Mouse (Mus musculus) cortical plate, adult 2 months (tissue): ENCODE measurements at regions not wholly inside any gene's neighbourhood (a gene's known extent, or its start where the extent isn't known, plus 50 kb on each side); places are given as distances from the start of the nearest gene placed in this dataset.

Source experiments
- H3K27ac ChIP-seq: fragments of 200-500 bp; 2 replicates; pipeline ENCODE4 v1.5.1; 2012; ENCODE audit warnings: low read length, control low read depth, inconsistent platforms; ENCODE audit not compliant: insufficient read depth
- H3K4me1 ChIP-seq: fragments of 200-500 bp; 2 replicates; pipeline ENCODE4 v1.6.1; 2011; ENCODE audit warnings: low read length; ENCODE audit not compliant: control insufficient read depth, insufficient read depth
- H3K4me3 ChIP-seq: fragments of 200-500 bp; 2 replicates; pipeline ENCODE4 v1.5.1; 2011; ENCODE audit warnings: mild to moderate bottlenecking, low read length, control low read depth; ENCODE audit not compliant: insufficient read depth
- CTCF ChIP-seq: fragments of 200-500 bp; IDR thresholded peaks from 2 replicates; pipeline ENCODE4 v1.5.1; 2011; ENCODE audit warnings: mild to moderate bottlenecking, control low read depth, low read length; ENCODE audit not compliant: insufficient read depth; ENCODE audit errors: extremely low read depth
- POLR2A ChIP-seq: fragments of 200-500 bp; IDR thresholded peaks from 2 replicates; pipeline ENCODE4 v1.6.1; 2011; ENCODE audit warnings: mild to moderate bottlenecking, low read length, control low read depth; ENCODE audit not compliant: insufficient read depth; ENCODE audit errors: extremely low read depth

DNA sequence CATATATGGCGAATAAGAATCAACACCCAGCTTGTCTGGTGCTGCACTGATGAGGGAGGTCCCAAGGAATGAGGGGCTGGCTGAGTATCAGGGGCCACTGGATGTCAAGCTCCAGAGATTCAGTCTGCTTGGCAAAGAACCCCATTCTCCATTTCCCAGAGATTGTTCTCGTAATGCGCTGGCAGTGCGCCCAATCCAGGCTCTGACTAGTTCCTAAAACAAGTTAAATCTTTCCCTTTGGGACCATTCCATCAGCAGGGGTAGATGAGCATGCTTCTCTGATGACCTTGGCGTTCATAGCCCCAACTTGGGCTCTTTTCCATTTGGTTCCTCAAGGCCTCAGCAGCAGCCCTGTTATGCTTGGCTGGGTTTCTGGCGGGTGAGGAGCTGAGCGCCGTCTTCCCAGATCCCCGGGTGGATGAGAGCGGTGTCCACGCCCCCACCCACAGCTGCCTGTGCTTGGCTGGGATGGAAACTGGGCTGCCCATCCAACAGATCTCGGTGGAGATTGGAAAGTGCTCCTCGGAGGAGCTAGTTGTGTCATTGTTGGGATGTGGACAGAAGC, 239.0 kb downstream of the 4933412E24Rik start:
- Histone ChIP-seq H3K27ac (no peak overlapping the region), H3K4me1 (no peaks in the 10 kb centered on the region; the same call in 1 of the 2 replicates), H3K4me3 (no peak overlapping the region)
- no peak for TF ChIP-seq CTCF
- TF ChIP-seq POLR2A = no peak

DNA sequence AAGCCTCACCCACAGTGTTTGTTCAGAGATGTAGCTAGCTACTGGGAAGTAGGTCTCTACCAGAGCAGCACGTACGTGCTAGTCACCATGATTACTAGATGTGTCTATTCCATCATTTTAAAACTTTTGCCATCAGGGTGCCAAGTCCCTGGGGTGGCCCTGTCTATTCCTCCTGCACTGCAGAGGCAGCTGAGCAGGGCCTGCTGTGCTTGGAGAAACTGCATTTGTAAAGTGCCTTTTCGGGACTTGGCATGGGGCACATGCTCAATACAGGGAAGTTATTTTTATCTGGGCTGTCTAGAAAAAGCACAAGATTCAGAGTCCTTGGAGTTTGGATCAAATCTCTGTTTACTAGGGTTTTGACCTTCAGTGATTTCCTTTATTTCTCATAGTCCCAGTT, 240.6 kb downstream of the 4933412E24Rik start:
- TF ChIP-seq CTCF = no peak
- no peak for TF ChIP-seq POLR2A
- no peak overlapping the region for H3K4me3 ChIP-seq
- H3K4me1 ChIP-seq = no peaks in the 10 kb centered on the region; the same call in 1 of the 2 replicates
- no peak overlapping the region for H3K27ac ChIP-seq

DNA sequence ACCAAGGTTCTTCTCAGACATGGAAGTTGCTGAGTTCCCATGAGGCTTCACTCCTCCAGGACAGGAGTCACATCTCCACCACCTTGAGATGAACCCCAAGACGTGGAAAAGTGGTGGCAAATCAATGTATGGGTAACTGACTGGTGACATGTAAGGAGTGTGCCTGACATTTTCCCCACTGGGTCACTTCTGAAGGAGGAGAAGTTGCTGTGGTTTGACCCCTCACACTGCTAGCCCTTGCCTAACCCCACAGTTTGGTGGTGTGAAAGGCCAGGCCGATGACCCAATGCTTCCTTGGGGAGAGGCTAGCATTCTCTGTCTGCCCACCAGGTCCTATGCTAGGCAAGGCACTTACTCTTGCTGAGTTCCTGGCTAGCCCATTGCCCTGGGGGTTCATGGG, 242.4 kb downstream of the 4933412E24Rik start:
- no peak overlapping the region for H3K4me3 ChIP-seq
- H3K4me1 ChIP-seq = no peaks in the 10 kb centered on the region; the same call in 1 of the 2 replicates
- no peak overlapping the region for H3K27ac ChIP-seq
- TF ChIP-seq CTCF (no peak), POLR2A (no peak)

DNA sequence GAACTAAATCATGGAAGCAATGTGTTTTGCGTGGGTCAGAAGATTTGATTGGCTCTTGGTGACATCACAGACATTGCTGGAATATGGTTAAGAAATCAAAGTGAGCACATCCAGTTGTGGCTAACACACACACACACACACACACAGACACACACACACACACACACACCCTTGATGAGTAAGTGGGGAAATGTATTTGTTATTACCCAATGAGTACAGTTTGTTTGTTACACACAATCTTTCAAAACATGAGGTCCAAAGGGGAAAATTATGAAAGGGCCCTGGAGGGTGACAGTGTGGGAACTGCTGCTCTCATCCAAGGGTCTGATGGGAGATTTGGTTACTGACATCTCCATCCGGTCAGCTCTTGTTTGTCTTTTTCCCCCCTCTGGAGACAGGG, 243.8 kb downstream of the 4933412E24Rik start:
- Histone ChIP-seq H3K4me3 (no peak overlapping the region), H3K4me1 (no peaks in the 10 kb centered on the region; the same call in 1 of the 2 replicates), H3K27ac (no peak overlapping the region)
- TF ChIP-seq POLR2A = no peak
- no peak for TF ChIP-seq CTCF

DNA sequence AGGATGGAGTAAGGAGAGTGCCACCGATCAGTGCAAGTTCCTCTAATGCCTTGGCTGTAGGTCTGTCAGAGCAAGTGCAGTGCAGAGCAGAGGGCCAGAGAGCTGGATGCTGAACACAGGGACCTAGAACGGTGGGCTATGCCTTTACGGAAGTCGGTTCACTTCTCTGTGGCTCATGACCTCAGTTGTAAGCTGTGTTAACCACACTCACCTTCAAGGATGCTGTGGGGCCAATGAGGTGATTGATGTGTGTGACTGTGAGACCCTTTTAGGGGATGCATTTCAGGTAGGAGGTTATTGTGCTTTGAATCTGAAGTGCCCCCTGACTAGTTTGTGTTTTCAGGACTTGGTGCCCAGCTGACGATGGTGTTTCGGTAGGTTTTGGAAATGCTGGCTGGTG, 254.4 kb downstream of the 4933412E24Rik start:
- H3K27ac ChIP-seq = no peak overlapping the region
- no peaks in the 10 kb centered on the region for H3K4me1 ChIP-seq
- no peak overlapping the region for H3K4me3 ChIP-seq
- TF ChIP-seq POLR2A (no peak), CTCF (no peak)

DNA sequence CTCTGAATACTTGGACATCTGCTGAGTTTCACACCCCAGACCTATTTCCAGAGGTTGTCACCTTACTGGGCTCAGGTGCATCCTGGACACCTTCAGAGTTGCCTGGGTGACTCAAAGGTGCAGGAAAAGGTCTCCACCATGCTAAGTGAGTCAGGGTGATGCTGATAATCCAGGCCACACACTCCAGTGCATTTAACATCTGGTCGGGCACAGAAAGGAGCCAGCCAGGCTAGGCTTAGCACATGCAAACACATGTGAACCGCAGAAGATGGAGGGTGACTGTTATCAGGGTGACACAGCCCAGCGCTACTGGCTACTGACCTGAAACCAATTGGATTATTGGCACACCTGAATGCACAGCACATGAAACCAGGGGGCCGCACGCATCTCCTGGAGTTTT, 255.9 kb downstream of the 4933412E24Rik start:
- no peak overlapping the region for H3K27ac ChIP-seq
- H3K4me1 ChIP-seq = 0 out of 2 replicates have a peak, but pooled peaks cover under 1% of the 10 kb centered on the region
- H3K4me3 ChIP-seq = no peak overlapping the region
- TF ChIP-seq POLR2A (no peak), CTCF (no peak)

DNA sequence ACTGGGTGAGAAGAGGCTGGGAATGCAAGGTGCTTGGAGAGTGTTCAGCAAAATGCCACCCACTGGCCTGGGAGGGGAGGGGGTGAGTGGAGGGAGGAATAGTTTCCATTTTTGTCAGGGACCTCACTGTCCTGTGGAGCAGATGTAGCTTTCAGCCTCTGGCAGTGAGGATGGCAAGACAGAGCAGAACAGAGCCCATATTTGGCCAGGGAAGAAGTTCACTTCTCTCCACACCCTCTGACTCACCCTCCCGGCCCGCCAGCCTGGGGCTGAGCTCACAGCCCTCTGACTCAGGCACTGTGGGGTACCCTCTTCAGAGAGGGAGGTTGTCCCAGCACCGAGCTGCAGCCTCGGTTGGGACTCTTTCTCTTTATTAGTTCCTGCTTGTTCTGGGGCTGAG, 256.8 kb downstream of the 4933412E24Rik start:
- Histone ChIP-seq H3K27ac (no peak overlapping the region), H3K4me3 (no peak overlapping the region), H3K4me1 (0 out of 2 replicates have a peak, but pooled peaks cover 2% of the 10 kb centered on the region)
- TF ChIP-seq CTCF (no peak), POLR2A (no peak)

DNA sequence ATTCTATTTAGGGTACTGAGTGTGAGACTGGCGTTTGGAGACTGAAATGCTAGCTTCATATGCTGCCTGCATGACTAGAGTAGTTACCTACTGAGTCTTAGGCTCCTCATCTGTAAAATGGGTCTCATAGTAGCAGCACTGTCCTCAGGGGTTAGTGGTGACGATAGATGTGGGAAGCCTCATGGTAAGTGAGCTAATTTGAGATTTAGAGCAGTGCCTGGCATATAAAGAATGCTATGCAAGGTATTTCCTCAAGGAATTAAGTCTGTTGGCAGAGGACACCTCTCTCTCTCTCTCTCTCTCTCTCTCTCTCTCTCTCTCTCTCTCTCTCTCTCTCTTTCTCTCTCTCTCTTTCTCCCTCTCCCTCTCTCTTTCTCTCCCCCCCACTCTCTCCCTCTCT, 257.4 kb downstream of the 4933412E24Rik start:
- Histone ChIP-seq H3K27ac (no peak overlapping the region), H3K4me3 (no peak overlapping the region), H3K4me1 (0 out of 2 replicates have a peak, but pooled peaks cover 2% of the 10 kb centered on the region)
- no peak for TF ChIP-seq POLR2A
- no peak for TF ChIP-seq CTCF

DNA sequence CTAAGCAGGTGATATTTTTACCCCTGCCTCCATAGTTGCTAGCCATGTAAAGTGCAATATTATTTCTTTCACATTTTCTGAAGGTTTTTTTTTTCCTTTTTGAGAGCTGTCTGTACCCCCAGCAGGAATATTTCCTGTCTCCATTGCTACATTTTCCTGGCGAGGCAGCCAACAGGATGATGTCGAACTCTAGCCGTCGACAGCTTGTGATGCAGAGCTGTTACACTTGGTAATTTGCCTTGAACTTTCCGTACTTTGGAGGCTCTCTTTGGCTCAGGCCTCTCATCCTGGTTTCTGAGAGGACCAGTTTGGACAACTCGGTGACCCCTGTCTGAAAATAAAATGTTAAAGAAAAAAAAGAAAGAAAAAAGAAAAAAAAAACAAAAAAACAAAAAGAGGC, 260.3 kb downstream of the 4933412E24Rik start:
- 0 out of 2 replicates have a peak, but pooled peaks cover 2% of the 10 kb centered on the region for H3K4me1 ChIP-seq
- no peak overlapping the region for H3K27ac ChIP-seq
- TF ChIP-seq POLR2A (no peak), CTCF (no peak)
- no peak overlapping the region for H3K4me3 ChIP-seq

DNA sequence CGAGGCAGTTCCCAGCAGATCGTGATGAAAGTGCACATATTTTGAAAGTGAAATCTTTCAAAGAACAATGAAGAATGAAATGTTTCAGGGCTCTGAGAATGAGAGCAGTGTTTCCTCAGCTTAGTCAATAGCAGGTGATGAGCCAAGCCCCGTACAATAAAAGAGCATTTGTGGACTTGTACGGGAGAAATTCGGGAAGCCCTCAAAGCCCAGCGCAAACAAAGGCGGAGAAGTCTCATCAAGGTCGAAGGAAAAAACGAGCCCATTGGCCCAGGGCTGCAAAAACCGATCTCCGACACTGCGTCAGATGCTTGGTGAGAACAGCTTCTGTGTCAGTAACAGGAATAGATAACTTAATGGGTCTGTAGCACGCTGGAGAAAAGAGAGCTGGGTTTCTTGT, 261.5 kb downstream of the 4933412E24Rik start:
- Histone ChIP-seq H3K4me3 (no peak overlapping the region), H3K27ac (no peak overlapping the region), H3K4me1 (0 out of 2 replicates have a peak, but pooled peaks cover 2% of the 10 kb centered on the region)
- TF ChIP-seq POLR2A = no peak
- no peak for TF ChIP-seq CTCF
